Mouse (Mus musculus) testis, adult 2 months (tissue): Measurements from ENCODE around the gene Sec61a2.

Experiments
- CTCF ChIP-seq: fragments of 200-500 bp; IDR thresholded peaks from 2 replicates; pipeline ENCODE4 v1.5.1; 2012; ENCODE audit warnings: low read depth, mild to moderate bottlenecking, inconsistent platforms, low read length, moderate library complexity; ENCODE audit not compliant: control insufficient read depth, insufficient read depth, insufficient replicate concordance
- POLR2A ChIP-seq: fragments of 200-500 bp; IDR thresholded peaks from 2 replicates; pipeline ENCODE4 v1.6.1; 2012; ENCODE audit warnings: low read depth, mild to moderate bottlenecking, inconsistent platforms, low read length, moderate library complexity; ENCODE audit not compliant: control insufficient read depth

DNA sequence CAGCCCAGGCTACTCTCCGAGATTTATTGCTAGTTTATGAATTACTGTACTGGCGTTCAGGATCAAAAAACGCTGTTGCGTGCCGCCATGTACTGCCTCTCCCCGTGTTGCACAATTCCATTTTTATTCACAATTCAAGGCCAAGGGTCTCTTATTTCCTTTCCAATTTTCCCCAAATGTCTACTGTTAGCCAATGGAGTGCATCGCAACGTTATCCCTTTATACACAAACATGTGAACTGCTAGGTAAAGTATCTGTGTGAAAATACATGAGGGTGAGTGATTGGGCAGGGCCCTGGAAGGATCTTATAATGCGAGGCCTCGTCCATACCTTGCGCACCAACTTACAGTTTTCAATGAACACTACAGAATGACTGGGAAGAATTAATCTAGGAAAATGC lies 936 bp downstream of the Sec61a2 start:
- TF ChIP-seq CTCF: no peak
- TF ChIP-seq POLR2A: no peak
